Mouse (Mus musculus): ENCODE data around the gene Plpp7.

Gene Plpp7

DNA sequence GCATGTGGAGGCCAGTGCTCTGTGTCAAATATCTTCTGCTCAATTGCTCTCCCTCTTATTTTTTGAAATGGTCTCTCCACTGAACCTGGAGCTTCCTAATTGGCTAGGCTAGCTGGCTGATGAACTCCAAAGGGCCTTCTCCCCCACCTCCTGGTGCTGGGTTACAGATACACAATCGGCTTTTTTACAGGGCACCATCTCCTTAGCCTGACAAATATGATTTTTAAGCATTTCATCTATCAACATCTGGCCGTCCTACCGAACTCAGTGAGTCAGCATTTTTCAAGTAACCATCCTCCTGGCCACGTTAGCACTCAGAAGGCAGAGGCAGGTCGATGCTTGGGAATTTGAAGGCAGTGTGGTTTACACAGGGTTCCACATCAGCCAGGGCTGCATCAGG, 49.3 kb downstream of the Plpp7 start:
- no peak for DNase-seq

DNA sequence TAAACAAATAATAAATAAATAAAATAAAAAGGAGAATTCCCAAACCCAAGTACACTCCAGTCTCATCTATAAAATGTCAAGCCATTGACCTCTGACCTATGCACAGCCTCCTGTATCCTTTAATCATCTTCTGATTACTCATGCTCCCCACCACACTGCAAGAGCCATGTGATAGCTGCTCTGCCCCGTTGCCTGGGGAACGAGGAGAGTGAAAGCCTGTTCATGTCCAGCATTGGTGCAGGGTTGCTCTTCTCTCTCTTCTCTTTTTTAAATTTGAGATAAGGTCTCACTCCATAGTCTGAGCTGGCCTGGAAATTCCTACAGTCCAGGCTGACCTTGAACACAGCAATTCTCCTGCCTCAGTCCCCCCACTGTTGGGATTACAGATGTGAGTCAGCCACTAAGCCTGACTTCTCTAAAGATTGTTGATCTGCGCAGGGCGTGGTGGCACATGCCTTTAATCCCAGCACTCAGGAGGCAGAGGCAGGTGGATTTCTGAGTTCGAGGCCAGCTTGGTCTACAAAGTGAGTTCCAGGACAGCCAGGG, 51.4 kb downstream of the Plpp7 start:
- no peak for DNase-seq

DNA sequence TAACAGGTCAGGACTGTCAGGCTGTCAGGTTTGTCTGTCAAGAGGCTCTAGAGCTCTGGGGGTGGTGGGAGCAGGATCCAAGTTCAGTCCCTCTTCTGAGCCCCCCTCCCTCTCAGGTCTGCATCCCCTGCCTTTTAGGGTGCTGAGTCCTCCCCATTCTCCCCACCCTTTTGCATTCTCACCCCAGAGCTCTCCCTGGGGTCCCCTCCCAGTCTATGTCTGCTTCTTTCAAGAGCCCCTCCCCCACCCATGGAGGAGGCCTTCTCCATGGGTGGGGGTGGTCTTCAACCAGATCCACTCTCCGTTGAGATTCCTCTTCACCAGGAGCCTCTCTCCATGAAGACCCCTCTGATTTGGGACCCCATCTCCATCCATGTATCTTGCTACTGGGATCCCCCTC, 54.8 kb downstream of the Plpp7 start:
- no peak for DNase-seq

DNA sequence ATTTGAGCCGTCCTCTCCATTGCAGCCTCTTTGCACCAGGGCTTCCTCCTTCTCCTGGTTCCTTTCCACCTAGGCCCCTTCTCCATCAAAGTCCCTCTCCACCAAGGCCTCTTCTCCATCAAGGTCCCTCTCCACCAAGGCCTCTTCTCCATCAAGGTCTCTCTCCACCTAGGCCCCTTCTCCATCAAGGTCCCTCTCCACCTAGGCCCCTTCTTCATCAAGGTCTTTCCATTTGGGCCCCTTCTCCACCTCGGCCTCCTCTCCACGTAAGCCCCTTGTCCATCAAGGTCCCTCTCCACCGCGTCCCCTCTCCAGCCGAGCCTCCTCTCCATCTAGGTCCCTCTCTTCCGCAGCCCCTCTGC, 55.2 kb downstream of the Plpp7 start:
- DNase-seq: no peak

DNA sequence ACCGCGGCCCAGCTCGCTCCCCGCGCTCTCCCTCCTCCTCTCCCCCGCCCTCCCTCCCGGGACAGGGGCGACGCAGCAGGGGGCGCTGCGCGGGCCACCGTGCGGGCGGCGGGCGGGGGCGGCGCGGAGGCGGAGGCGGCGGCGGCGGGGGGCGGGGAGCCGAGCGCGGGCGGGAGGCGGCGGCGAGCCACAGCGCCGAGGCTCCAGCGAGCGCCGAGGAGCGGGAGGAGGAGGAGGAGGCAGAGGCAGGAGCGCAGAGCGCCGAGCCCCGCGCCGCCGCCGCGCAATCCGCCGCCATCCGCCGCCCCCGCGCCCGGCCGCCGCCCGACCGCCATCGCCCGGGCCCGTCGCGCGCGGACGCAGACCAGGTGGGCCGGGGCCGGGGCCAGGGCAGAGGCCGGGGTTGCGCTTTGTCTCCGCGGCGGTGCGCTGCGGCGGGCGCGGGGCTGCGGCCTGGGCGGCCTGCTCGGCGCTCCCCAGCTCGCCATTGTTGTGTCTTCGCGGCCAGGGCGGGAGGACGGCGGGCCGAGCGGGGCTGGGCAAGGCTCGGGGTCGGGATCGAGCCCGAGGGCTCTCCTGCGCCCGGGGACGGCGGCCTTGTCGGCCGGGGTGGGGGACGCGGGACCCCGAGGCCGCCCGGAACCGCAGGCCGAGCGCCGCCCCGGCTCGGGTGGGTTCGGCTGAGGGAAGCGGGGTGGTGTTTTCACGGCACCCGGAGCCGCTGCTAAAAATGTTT, 55.8 kb downstream of the Plpp7 start, which contains the start of gene Prrc2b:
Gene Prrc2b, plus strand, starts transcription at position 159 of the 736 bp plus-strand sequence.
- DNase-seq: peak; percentile 63

DNA sequence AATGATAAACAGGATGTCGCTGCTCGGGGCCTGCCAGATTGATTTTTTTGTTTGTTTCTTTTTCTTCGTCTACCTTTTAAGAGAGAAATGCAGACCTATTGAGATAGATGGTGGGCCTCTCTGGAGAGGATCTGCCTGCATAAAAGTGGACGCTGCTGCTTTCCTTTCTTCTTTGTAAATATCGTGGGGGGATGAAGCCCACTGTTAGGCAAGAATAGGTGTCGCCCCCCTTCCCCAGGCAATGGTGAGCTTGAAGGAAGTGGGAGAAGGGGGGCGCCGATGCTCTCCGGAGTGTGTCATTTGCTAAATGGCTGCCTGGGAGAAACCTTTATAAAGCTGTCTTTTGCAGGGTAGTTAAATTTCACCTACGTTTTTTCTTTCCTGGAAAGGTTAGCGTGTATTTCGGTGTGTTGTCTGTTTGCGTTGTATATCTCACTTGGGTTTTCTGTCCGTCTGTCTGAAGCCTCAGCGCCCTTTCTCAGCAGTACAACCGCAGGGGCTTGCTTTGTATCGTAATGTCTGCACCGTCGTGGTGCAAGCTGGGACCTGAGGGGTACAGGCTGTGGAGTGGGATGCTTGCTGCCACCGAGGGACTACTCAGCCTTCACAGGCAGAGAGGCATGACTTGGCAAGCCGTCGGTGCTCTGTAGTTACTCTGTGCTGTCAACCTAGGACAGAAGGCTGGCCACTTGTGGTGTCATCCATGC, 56.5 kb downstream of the Plpp7 start:
- peak; percentile 52 for DNase-seq

DNA sequence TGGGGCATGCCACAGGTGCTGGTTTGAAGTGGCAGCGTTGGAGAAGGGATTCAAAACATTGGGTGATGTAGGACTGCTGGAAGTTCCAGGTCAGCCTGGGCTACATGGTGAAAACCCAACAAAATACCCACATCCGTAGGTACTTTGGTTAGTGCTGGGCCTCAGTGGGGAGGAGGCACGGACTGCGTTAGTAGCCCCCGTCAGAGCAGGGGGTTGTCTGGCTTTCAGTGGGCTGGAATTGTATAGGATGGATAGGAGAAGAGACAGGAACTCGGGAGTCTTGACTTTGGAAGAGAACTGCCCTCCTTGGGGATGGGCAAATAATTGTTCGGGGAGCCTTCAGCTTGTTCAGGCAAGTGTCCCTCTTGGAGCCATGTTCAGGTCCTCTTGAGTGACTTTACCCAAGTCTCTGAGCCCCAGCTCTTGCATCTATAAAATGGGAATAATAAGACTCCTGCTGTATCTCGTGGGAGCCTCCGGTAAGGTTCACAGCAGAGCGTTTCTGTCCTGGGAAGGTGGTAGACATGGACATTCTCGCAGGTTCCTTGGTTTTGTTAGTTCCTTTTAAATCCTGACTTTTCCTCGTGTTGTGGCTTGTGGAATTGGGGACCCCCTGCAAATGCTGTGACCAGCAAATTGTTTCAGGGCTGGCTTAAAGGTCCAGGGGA, 57.2 kb downstream of the Plpp7 start:
- no peak for DNase-seq

DNA sequence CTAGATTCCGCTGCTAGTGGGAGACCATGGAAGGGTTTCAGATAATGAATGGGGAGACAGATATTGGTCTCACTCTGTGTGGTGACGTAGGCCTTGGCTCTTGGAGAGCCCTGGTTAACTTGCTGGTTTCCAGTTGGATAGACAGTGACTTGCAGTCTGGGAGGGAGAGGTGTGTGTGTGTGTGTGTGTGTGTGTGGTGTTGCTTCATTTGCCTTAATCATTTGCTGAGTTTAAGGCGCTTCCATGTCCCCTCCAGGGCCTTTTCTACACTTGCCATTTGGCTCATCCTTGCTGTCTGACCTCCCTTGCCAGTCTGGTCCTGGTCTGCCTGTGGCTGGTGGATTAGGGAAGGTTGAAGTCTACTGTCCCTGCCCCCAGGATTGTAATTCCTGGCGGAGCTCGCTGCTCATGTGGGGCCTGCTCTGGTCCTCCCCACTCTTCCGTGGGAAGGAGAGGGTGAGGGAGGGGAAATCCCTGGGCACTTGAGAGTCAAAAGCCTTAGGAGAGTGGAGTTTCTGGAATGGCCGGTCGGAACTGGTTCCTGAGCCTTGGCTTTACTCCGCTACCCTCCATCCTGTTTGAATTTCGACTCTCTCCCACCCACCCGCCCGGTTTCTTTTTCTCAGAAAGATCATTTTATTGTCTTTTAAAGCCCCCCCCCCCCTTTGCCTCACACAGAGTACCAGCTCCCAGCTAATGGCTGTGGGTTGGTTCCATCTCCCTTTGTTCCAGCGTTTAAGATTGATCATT, 57.9 kb downstream of the Plpp7 start:
- no peak for DNase-seq

DNA sequence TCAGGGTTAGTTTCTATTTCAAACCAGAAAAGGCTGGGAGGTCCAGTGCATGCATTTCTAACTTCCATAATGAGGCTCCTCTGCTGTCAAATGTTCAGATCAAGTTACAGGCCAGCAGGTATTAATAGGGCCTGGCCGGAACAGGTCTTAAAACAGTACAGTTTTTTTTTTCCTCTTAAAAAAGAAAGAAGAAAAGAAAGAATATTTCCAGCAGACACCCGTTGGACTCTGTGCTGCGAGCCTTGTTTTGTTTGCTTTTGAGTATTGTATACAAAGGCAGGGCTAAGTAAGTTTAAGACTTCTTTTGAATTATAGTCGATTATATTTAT, 58.4 kb downstream of the Plpp7 start:
- DNase-seq: no peak

DNA sequence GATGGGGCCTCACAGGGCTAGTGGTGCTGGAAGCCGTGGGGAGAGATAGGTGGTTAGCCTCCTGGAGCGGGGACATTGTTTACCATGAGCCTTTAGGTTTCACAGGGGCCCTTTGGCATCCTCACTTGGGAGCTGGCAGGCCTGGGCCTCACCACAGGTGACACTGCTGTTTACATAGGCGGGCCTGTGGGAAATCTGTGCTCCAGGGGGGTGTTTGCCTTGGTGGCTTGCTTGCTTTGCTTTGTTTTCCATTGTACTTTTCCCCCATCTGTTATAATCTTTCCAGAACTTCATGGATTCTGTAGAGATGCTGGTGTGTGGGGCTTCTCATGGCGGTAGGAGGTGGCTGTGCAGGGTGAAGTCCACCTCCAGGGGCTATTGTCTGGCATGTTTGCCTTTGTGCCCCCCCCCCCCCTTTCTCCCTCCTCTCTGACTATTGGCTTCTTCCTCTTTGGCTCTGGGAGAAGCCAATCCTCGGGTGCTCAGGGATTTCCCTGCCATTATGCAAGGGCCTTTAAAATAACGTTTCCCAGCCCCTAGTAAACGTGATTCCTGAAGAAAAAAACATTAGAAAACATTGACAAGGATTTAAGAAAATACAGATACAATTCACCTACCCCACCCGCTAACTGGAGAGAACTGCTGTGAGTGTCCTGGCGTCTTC, 59.1 kb downstream of the Plpp7 start:
- DNase-seq: no peak

DNA sequence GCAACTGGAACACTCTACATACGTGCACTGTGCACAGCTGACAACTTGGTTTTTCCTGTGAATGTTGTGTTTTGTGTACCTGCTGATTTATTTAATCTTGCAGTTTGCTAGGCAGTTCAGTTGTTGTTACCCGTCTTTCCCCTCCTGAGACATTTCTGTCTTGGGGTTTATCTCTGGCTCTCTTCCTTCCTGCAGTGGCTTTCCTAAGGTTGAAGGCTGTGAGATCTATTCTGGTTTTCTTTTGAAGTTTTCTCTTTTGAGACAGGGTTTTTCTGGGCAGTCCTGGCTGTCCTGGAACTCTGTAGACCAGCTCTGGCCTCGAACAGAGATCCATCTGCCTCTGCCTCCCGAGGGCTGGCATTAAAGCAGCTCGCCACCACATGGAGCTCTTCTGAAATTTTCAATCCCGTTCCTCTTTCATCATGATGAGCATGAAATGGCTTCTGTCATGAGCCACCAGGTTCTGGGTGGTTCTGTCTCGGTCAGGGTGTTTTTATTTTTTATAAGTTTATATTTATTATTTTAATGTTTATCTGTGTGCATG, 59.7 kb downstream of the Plpp7 start:
- no peak for DNase-seq

DNA sequence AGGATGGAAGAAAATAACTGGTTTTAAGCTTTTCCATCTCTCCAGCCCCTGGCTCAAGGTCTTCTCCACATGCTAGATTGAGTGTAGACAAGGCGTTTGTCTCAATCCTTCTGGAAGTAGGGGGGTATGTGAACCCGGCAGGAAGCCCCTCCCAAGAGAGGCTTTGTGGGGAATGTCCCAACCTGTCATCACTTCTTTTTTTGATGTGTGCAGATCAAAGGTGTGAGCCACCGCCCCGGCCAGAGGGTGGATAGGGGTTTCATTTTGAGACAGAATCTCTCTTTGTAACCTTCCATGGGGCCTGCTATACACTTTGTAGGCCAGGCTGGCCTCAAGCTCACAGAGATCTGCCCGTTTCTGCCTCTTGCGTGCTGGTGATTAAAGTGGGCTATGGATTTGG, 60.3 kb downstream of the Plpp7 start:
- no peak for DNase-seq

DNA sequence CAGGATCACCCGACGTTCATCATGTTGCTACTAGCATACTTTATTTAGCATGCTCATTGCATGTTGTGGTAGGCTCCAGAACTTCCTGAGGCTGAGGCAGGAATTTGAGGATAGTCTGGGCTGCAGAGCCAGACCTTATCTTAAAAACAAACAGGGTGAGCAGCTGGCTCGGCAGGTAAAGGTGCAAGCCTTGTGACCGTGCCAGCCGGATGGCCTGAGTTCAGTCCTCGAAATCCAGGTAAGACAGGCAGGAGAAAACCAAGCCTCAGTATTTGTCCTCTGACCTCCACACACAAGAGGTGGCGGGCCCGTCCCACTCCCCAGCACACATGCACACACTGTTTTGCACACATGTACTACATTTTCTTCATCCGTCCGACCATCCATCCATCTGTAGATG, 61.3 kb downstream of the Plpp7 start:
- no peak for DNase-seq

DNA sequence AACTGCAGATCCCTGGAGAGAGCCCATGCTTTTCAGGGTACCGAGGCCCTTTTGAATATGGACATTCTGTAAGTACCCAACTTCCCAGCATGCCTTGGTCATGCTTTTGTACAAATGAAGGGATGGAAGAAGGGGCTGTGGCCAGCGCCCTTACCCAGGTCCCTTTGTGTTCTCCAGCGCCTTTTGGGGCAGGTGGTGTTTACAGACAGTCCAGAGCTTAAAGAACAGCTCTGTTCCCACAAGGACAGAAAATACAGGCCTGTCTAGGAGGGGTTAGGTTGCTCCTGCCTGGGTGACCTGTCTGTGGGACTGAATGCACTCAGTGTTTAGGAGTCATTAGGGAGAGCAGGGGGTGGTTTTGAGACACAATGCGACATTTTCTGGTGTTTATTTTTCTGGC, 62.0 kb downstream of the Plpp7 start:
- no peak for DNase-seq

DNA sequence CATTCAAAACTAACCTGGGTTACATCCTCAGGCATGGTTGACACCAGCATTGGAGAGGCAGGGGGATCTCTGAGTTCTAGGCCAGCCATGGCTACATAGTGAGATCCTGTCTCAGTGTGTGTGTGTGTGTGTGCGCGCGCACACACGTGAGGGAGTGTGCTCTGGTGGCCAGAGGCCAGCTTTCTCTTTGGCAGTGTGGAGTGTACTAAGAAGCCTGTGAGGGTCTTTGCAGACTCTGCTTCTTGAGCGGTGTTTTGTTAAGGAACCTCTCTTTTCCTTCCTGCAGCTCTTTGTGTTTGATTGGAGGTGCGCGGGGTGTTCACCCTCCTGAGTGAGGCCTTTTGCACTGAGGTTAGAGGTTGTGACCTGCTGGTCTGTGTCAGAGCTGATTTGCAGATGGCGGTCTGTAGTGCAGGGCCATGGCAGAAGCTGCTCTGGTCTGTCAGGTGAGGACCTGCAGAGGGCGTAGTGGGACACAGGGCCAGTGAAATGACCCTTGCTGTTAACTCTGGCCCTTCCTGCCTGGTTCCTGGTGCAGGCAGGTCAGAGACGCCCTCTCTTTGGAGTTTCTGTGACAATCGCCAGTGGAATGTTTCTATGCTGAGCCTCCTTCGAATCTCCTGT, 63.4 kb downstream of the Plpp7 start:
- DNase-seq: no peak

Data from right cerebral cortex, postnatal 25 days (tissue).